Mouse (Mus musculus): ENCODE data around the gene Gm20379.

Gene Gm20379

GRCm38 (mm10) chr13:92305680-92306079, at the start of gene Gm20379:
Gene Gm20379, plus strand, starts transcription at chr13:92305980.
- no peak for TF ChIP-seq GATA4 (IDR thresholded peaks at IDR 0.05; ENCODE audit: insufficient replicate concordance, low read length)

GRCm38 (mm10) chr13:92261329-92261728, 44.5 kb upstream of the Gm20379 start:
- TF ChIP-seq GATA4 (IDR thresholded peaks at IDR 0.05; ENCODE audit: insufficient replicate concordance, low read length): no peak

- TF ChIP-seq GATA4 (IDR thresholded peaks at IDR 0.05; ENCODE audit: insufficient replicate concordance, low read length): no peak
Measured at GRCm38 (mm10) chr13:92263566-92263965, 42.2 kb upstream of the Gm20379 start.

GRCm38 (mm10) chr13:92267076-92267475, 38.7 kb upstream of the Gm20379 start:
- no peak for TF ChIP-seq GATA4 (IDR thresholded peaks at IDR 0.05; ENCODE audit: insufficient replicate concordance, low read length)

- no peak for TF ChIP-seq GATA4 (IDR thresholded peaks at IDR 0.05; ENCODE audit: insufficient replicate concordance, low read length)
Measured at GRCm38 (mm10) chr13:92274274-92275198, 31.2 kb upstream of the Gm20379 start.

- no peak for TF ChIP-seq GATA4 (IDR thresholded peaks at IDR 0.05; ENCODE audit: insufficient replicate concordance, low read length)
Measured at GRCm38 (mm10) chr13:92275292-92275691, 30.5 kb upstream of the Gm20379 start.

- TF ChIP-seq GATA4 (IDR thresholded peaks at IDR 0.05; ENCODE audit: insufficient replicate concordance, low read length): no peak
Measured at GRCm38 (mm10) chr13:92277027-92277426, 28.8 kb upstream of the Gm20379 start.

- no peak for TF ChIP-seq GATA4 (IDR thresholded peaks at IDR 0.05; ENCODE audit: insufficient replicate concordance, low read length)
Measured at GRCm38 (mm10) chr13:92291605-92292004, 14.2 kb upstream of the Gm20379 start.

GRCm38 (mm10) chr13:92293883-92294282, 11.9 kb upstream of the Gm20379 start:
- TF ChIP-seq GATA4 (IDR thresholded peaks at IDR 0.05; ENCODE audit: insufficient replicate concordance, low read length): no peak

- TF ChIP-seq GATA4 (IDR thresholded peaks at IDR 0.05; ENCODE audit: insufficient replicate concordance, low read length): no peak
Measured at GRCm38 (mm10) chr13:92296490-92296889, 9.3 kb upstream of the Gm20379 start.

- no peak for TF ChIP-seq GATA4 (IDR thresholded peaks at IDR 0.05; ENCODE audit: insufficient replicate concordance, low read length)
Measured at GRCm38 (mm10) chr13:92297021-92297420, 8.8 kb upstream of the Gm20379 start.

GRCm38 (mm10) chr13:92299522-92299921, 6.3 kb upstream of the Gm20379 start:
- no peak for TF ChIP-seq GATA4 (IDR thresholded peaks at IDR 0.05; ENCODE audit: insufficient replicate concordance, low read length)

GRCm38 (mm10) chr13:92301754-92302153, 4.0 kb upstream of the Gm20379 start:
- no peak for TF ChIP-seq GATA4 (IDR thresholded peaks at IDR 0.05; ENCODE audit: insufficient replicate concordance, low read length)

GRCm38 (mm10) chr13:92302466-92302865, 3.3 kb upstream of the Gm20379 start:
- no peak for TF ChIP-seq GATA4 (IDR thresholded peaks at IDR 0.05; ENCODE audit: insufficient replicate concordance, low read length)

- no peak for TF ChIP-seq GATA4 (IDR thresholded peaks at IDR 0.05; ENCODE audit: insufficient replicate concordance, low read length)
Measured at GRCm38 (mm10) chr13:92303062-92303948, 2.5 kb upstream of the Gm20379 start.

GRCm38 (mm10) chr13:92304291-92304690, 1.5 kb upstream of the Gm20379 start:
- TF ChIP-seq GATA4 (IDR thresholded peaks at IDR 0.05; ENCODE audit: insufficient replicate concordance, low read length): no peak
